Mouse (Mus musculus) small intestine, adult 2 months (tissue): ENCODE measurements at regions not wholly inside any gene's neighbourhood (a gene's known extent, or its start where the extent isn't known, plus 50 kb on each side); places are given as distances from the start of the nearest gene placed in this dataset.

Source experiments
- H3K27ac ChIP-seq: fragments of 200-500 bp; 2 replicates; pipeline ENCODE4 v1.5.1; 2012; ENCODE audit warnings: low read depth, low read length, control low read depth, inconsistent platforms; ENCODE audit not compliant: insufficient read depth
- H3K27me3 ChIP-seq: fragments of 200-500 bp; 2 replicates; pipeline ENCODE4 v1.6.1; 2012; ENCODE audit warnings: mild to moderate bottlenecking, moderate library complexity, low read length, inconsistent platforms; ENCODE audit not compliant: control insufficient read depth, insufficient read depth
- H3K36me3 ChIP-seq: fragments of 200-500 bp; 2 replicates; pipeline ENCODE4 v1.6.1; 2012; ENCODE audit warnings: mild to moderate bottlenecking, low read length, control low read depth, inconsistent platforms; ENCODE audit not compliant: control insufficient read depth, insufficient read depth
- H3K4me1 ChIP-seq: fragments of 200-500 bp; 2 replicates; pipeline ENCODE4 v1.6.1; 2012; ENCODE audit warnings: low read length, inconsistent platforms, mixed read lengths; ENCODE audit not compliant: control insufficient read depth, insufficient read depth, insufficient read length
- H3K4me3 ChIP-seq: fragments of 200-500 bp; 2 replicates; pipeline ENCODE4 v1.5.1; 2012; ENCODE audit warnings: low read depth, mild to moderate bottlenecking, control low read depth, inconsistent platforms, low read length, moderate library complexity
- CTCF ChIP-seq: fragments of 200-500 bp; IDR thresholded peaks from 2 replicates; pipeline ENCODE4 v1.5.1; 2012; ENCODE audit warnings: low read depth, mild to moderate bottlenecking, control low read depth, inconsistent platforms, low read length, moderate library complexity, mixed read lengths; ENCODE audit not compliant: insufficient replicate concordance, insufficient read length; ENCODE audit errors: extremely low read depth
- POLR2A ChIP-seq: fragments of 200-500 bp; IDR thresholded peaks from 2 replicates; pipeline ENCODE4 v1.6.1; 2012; ENCODE audit warnings: low read depth, mild to moderate bottlenecking, control low read depth, inconsistent platforms, low read length, moderate library complexity
- WGBS: fragments of 180-500 bp; shearing (Covaris S2); methylation state at CpG from one replicate; pipeline ENCODE4 v1.1.7; 2018; 5-methylcytosine and 5-hydroxymethylcytosine counted together

GRCm38 (mm10) chr4:72480535-72480934, 279.8 kb upstream of the Tle1 start:
- 68% methylated on average over 3 of the region's 3 CpGs for WGBS
- TF ChIP-seq CTCF (no peak), POLR2A (no peak)
- Histone ChIP-seq H3K27ac (no peak overlapping the region), H3K36me3 (no peaks in the 10 kb centered on the region), H3K4me3 (no peak overlapping the region), H3K27me3 (no peaks in the 10 kb centered on the region), H3K4me1 (no peaks in the 10 kb centered on the region)

- H3K36me3 ChIP-seq: no peaks in the 10 kb centered on the region
- WGBS: 60% methylated on average over 1 of the region's 1 CpGs
- no peak for TF ChIP-seq POLR2A
- TF ChIP-seq CTCF: no peak
- no peaks in the 10 kb centered on the region for H3K27me3 ChIP-seq
- H3K4me3 ChIP-seq: no peak overlapping the region
- no peaks in the 10 kb centered on the region for H3K4me1 ChIP-seq
- no peak overlapping the region for H3K27ac ChIP-seq
These were observed 268.6 kb upstream of the Tle1 start for GRCm38 (mm10) chr4:72469236-72469875.

GRCm38 (mm10) chr4:72444177-72444770, 243.6 kb upstream of the Tle1 start:
- Histone ChIP-seq H3K27me3 (no peaks in the 10 kb centered on the region), H3K4me3 (no peak overlapping the region), H3K36me3 (no peaks in the 10 kb centered on the region), H3K27ac (no peak overlapping the region), H3K4me1 (no peaks in the 10 kb centered on the region)
- no peak for TF ChIP-seq POLR2A
- TF ChIP-seq CTCF: no peak

- no peaks in the 10 kb centered on the region for H3K27me3 ChIP-seq
- H3K4me1 ChIP-seq: no peaks in the 10 kb centered on the region
- no peak overlapping the region for H3K4me3 ChIP-seq
- H3K27ac ChIP-seq: no peak overlapping the region
- no peak for TF ChIP-seq CTCF
- TF ChIP-seq POLR2A: no peak
- H3K36me3 ChIP-seq: no peaks in the 10 kb centered on the region
These were observed 236.6 kb upstream of the Tle1 start for GRCm38 (mm10) chr4:72437367-72437766.

GRCm38 (mm10) chr4:72425316-72425715, 224.6 kb upstream of the Tle1 start:
- Histone ChIP-seq H3K4me1 (no peaks in the 10 kb centered on the region), H3K4me3 (no peak overlapping the region), H3K27me3 (no peaks in the 10 kb centered on the region), H3K36me3 (no peaks in the 10 kb centered on the region), H3K27ac (no peak overlapping the region)
- 79% methylated on average over 1 of the region's 1 CpGs for WGBS
- no peak for TF ChIP-seq POLR2A
- no peak for TF ChIP-seq CTCF

GRCm38 (mm10) chr4:72412100-72412788, 211.5 kb upstream of the Tle1 start:
- WGBS: 83% methylated on average over 8 of the region's 8 CpGs
- no peaks in the 10 kb centered on the region for H3K4me1 ChIP-seq
- TF ChIP-seq POLR2A (no peak), CTCF (no peak)
- no peak overlapping the region for H3K4me3 ChIP-seq
- H3K27ac ChIP-seq: no peak overlapping the region
- no peaks in the 10 kb centered on the region for H3K27me3 ChIP-seq
- no peaks in the 10 kb centered on the region for H3K36me3 ChIP-seq

- TF ChIP-seq CTCF: no peak
- TF ChIP-seq POLR2A: no peak
- no peak overlapping the region for H3K4me3 ChIP-seq
- H3K4me1 ChIP-seq: no peaks in the 10 kb centered on the region
- no peak overlapping the region for H3K27ac ChIP-seq
- WGBS: 79% methylated on average over 3 of the region's 3 CpGs
- no peaks in the 10 kb centered on the region for H3K27me3 ChIP-seq
- H3K36me3 ChIP-seq: no peaks in the 10 kb centered on the region
These were observed 210.6 kb upstream of the Tle1 start for GRCm38 (mm10) chr4:72411343-72411742.
